Mouse (Mus musculus) intestine, postnatal 0 days (tissue): ENCODE measurements at regions not wholly inside any gene's neighbourhood (a gene's known extent, or its start where the extent isn't known, plus 50 kb on each side); places are given as distances from the start of the nearest gene placed in this dataset.

Source experiments
- ATAC-seq: fragments of 200-750 bp; cut with Nextera tagmentation; 2 replicates; pipeline ENCODE4 v1.8.0; 2017; ENCODE audit warnings: mild to moderate bottlenecking, moderate TSS enrichment, moderate library complexity
- H3K27ac ChIP-seq: fragments of 300-500 bp; sonication (generic); 2 replicates; pipeline ENCODE4 v1.5.1; 2014; ENCODE audit warnings: mild to moderate bottlenecking, low read depth, low read length, moderate library complexity
- H3K27me3 ChIP-seq: fragments of 300-500 bp; sonication (generic); replicated peaks from 2 replicates; pipeline ENCODE4 v1.6.1; 2014; ENCODE audit warnings: low read length, mixed read lengths; ENCODE audit not compliant: control insufficient read depth, insufficient read depth
- H3K36me3 ChIP-seq: fragments of 300-500 bp; sonication (generic); 2 replicates; pipeline ENCODE4 v1.6.1; 2014; ENCODE audit warnings: mild to moderate bottlenecking, moderate library complexity; ENCODE audit not compliant: control insufficient read depth, insufficient read depth
- H3K4me1 ChIP-seq: fragments of 300-500 bp; sonication (generic); replicated peaks from 2 replicates; pipeline ENCODE4 v1.6.1; 2014; ENCODE audit warnings: antibody characterized with exemption, low read length, mixed read lengths; ENCODE audit not compliant: control insufficient read depth, insufficient read depth
- H3K4me2 ChIP-seq: fragments of 300-500 bp; sonication (generic); replicated peaks from 2 replicates; pipeline ENCODE4 v1.6.1; 2014; ENCODE audit warnings: low read depth, mild to moderate bottlenecking, moderate library complexity
- H3K4me3 ChIP-seq: fragments of 300-500 bp; sonication (generic); 2 replicates; pipeline ENCODE4 v1.5.1; 2014; ENCODE audit warnings: low read depth, low read length
- H3K9ac ChIP-seq: fragments of 300-500 bp; sonication (generic); 2 replicates; pipeline ENCODE4 v1.6.1; 2014; ENCODE audit warnings: mild to moderate bottlenecking, low read depth, low read length
- H3K9me3 ChIP-seq: fragments of 300-500 bp; sonication (generic); 2 replicates; pipeline ENCODE4 v1.6.1; 2016; ENCODE audit warnings: mixed run types; ENCODE audit not compliant: control insufficient read depth
- CTCF ChIP-seq: sonication (generic); IDR thresholded peaks from 2 replicates; pipeline ENCODE4 v1.5.1; 2016; ENCODE audit warnings: low read depth, mild to moderate bottlenecking, control low read depth, antibody characterized with exemption, moderate library complexity
- WGBS: fragments of 180-500 bp; shearing (Covaris S2); extraction: QIAGEN DNeasy Blood & Tissue Kit; methylation state at CpG from one replicate; pipeline ENCODE4 v1.1.7; 2014; 5-methylcytosine and 5-hydroxymethylcytosine counted together

DNA sequence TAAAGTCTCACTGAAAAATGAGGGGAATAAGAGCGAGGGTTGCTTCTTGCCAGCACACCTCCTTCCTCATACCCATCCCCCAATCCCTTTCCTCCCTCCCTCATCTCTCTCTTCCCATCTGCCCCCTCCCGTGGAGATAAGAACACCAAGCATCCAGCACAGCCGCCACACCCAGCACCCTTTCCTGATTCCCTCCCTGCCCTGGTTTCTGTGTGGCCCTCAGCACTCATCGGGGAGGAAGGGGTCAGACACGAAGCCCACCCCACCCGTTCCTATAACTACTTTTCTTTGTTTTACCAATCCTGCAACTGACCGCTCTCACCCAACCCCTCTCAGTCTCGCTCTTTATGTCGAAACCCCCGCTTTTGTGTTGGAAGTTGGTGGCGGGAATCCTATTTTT, 137.3 kb downstream of the Rpl14 start:
- no peaks in the 10 kb centered on the region for H3K36me3 ChIP-seq
- H3K9me3 ChIP-seq, result peaks cover 4% of the 10 kb centered on the region; the same call in 1 of the 2 replicates
- H3K4me1 ChIP-seq, result no peaks in the 10 kb centered on the region
- H3K4me3 ChIP-seq, result no peak overlapping the region
- H3K27me3 ChIP-seq, result no peaks in the 10 kb centered on the region
- no peak overlapping the region for H3K9ac ChIP-seq
- ATAC-seq, result no peak
- TF ChIP-seq CTCF, result no peak
- 21% methylated on average over 11 of the region's 11 CpGs for WGBS
- no peak overlapping the region for H3K27ac ChIP-seq
- 0 out of 2 replicates have a peak overlapping the region, but pooled peaks have one; percentile 4 for H3K4me2 ChIP-seq

- H3K27me3 ChIP-seq, result no peaks in the 10 kb centered on the region
- H3K9ac ChIP-seq, result no peak overlapping the region
- H3K4me3 ChIP-seq, result no peak overlapping the region
- 50% methylated on average over 10 of the region's 10 CpGs for WGBS
- no peak for ATAC-seq
- peaks cover 4% of the 10 kb centered on the region; the same call in 1 of the 2 replicates for H3K9me3 ChIP-seq
- TF ChIP-seq CTCF, result no peak
- no peaks in the 10 kb centered on the region for H3K36me3 ChIP-seq
- 0 out of 2 replicates have a peak overlapping the region, but pooled peaks have one; percentile 4 for H3K4me2 ChIP-seq
- H3K27ac ChIP-seq, result no peak overlapping the region
- no peaks in the 10 kb centered on the region for H3K4me1 ChIP-seq
These were observed 138.0 kb downstream of the Rpl14 start for GRCm38 (mm10) chr9:120709146-120709655.

- peaks cover 4% of the 10 kb centered on the region; the same call in 1 of the 2 replicates for H3K9me3 ChIP-seq
- TF ChIP-seq CTCF, result peak; percentile 35; the same call in 1 of the 2 replicates
- no peak overlapping the region for H3K9ac ChIP-seq
- no peak for ATAC-seq
- H3K4me2 ChIP-seq, result no peak overlapping the region
- H3K27ac ChIP-seq, result no peak overlapping the region
- H3K27me3 ChIP-seq, result no peaks in the 10 kb centered on the region
- no peaks in the 10 kb centered on the region for H3K4me1 ChIP-seq
- H3K36me3 ChIP-seq, result no peaks in the 10 kb centered on the region
- 98% methylated on average over 2 of the region's 2 CpGs for WGBS
- no peak overlapping the region for H3K4me3 ChIP-seq
These were observed 141.7 kb downstream of the Rpl14 start for GRCm38 (mm10) chr9:120712987-120713386.

GRCm38 (mm10) chr9:120715665-120716121, 144.4 kb downstream of the Rpl14 start:
- WGBS, result 73% methylated on average over 7 of the region's 7 CpGs
- no peaks in the 10 kb centered on the region for H3K4me1 ChIP-seq
- no peak overlapping the region for H3K27ac ChIP-seq
- H3K9ac ChIP-seq, result no peak overlapping the region
- no peak overlapping the region for H3K4me2 ChIP-seq
- H3K4me3 ChIP-seq, result no peak overlapping the region
- no peaks in the 10 kb centered on the region for H3K27me3 ChIP-seq
- no peaks in the 10 kb centered on the region for H3K36me3 ChIP-seq
- no peak for ATAC-seq
- peaks cover 4% of the 10 kb centered on the region; the same call in 1 of the 2 replicates for H3K9me3 ChIP-seq
- no peak for TF ChIP-seq CTCF

- WGBS, result 89% methylated on average over 3 of the region's 3 CpGs
- no peak overlapping the region for H3K4me3 ChIP-seq
- no peaks in the 10 kb centered on the region for H3K36me3 ChIP-seq
- H3K4me2 ChIP-seq, result no peak overlapping the region
- H3K9me3 ChIP-seq, result no peaks in the 10 kb centered on the region
- no peak for ATAC-seq
- no peak overlapping the region for H3K9ac ChIP-seq
- no peak overlapping the region for H3K27ac ChIP-seq
- TF ChIP-seq CTCF, result no peak
- no peaks in the 10 kb centered on the region for H3K4me1 ChIP-seq
- H3K27me3 ChIP-seq, result no peaks in the 10 kb centered on the region
These were observed 147.6 kb downstream of the Rpl14 start for GRCm38 (mm10) chr9:120718812-120719211.

GRCm38 (mm10) chr9:120721451-120722123, 150.3 kb downstream of the Rpl14 start:
- Histone ChIP-seq H3K4me1 (no peaks in the 10 kb centered on the region), H3K36me3 (no peaks in the 10 kb centered on the region), H3K4me2 (no peak overlapping the region), H3K4me3 (no peak overlapping the region), H3K9ac (no peak overlapping the region), H3K27ac (no peak overlapping the region), H3K9me3 (no peaks in the 10 kb centered on the region), H3K27me3 (no peaks in the 10 kb centered on the region)
- ATAC-seq, result no peak
- 74% methylated on average over 9 of the region's 9 CpGs for WGBS
- no peak for TF ChIP-seq CTCF
